Mouse (Mus musculus) embryonic facial prominence, embryonic 14.5 days (tissue): ENCODE measurements around the gene Lce3d. TPM values are rescaled to one million over a fixed set of nuclear protein-coding genes. Genes with fewer than 3 reads are reported as not detected.
A peak's percentile ranks its signal among the peaks of the same experiment; 100 is the strongest.

Source experiments
- ATAC-seq: fragments of 200-750 bp; cut with Nextera tagmentation; 2 replicates; pipeline ENCODE4 v1.8.0; 2017; ENCODE audit warnings: low read depth, moderate number of reproducible peaks, moderate TSS enrichment
- DNase-seq: peaks from one replicate; pipeline ENCODE4 v3.0.0-alpha.2; 2015; ENCODE audit warnings: low spot score
- H3K27ac ChIP-seq: fragments of 300-500 bp; sonication (generic); replicated peaks from 2 replicates; pipeline ENCODE4 v1.5.1; 2014; ENCODE audit warnings: low read depth, mild to moderate bottlenecking, low read length, moderate library complexity
- H3K27me3 ChIP-seq: fragments of 300-500 bp; sonication (generic); replicated peaks from 2 replicates; pipeline ENCODE4 v1.6.1; 2014; ENCODE audit warnings: low read length; ENCODE audit not compliant: control insufficient read depth, insufficient read depth
- H3K36me3 ChIP-seq: fragments of 300-500 bp; sonication (generic); 2 replicates; pipeline ENCODE4 v1.6.1; 2014; ENCODE audit warnings: low read length, mixed read lengths; ENCODE audit not compliant: control insufficient read depth, insufficient read depth
- H3K4me1 ChIP-seq: fragments of 300-500 bp; sonication (generic); 2 replicates; pipeline ENCODE4 v1.6.1; 2014; ENCODE audit warnings: antibody characterized with exemption, low read length; ENCODE audit not compliant: control insufficient read depth, insufficient read depth
- H3K4me2 ChIP-seq: fragments of 300-500 bp; sonication (generic); 2 replicates; pipeline ENCODE4 v1.6.1; 2014; ENCODE audit warnings: low read depth, mild to moderate bottlenecking, low read length, moderate library complexity, mixed read lengths
- H3K4me3 ChIP-seq: fragments of 300-500 bp; sonication (generic); 2 replicates; pipeline ENCODE4 v1.5.1; 2014; ENCODE audit warnings: low read depth, mild to moderate bottlenecking, low read length
- H3K9ac ChIP-seq: fragments of 300-500 bp; sonication (generic); 2 replicates; pipeline ENCODE4 v1.6.1; 2014; ENCODE audit warnings: low read depth, mild to moderate bottlenecking, low read length, moderate library complexity, mixed read lengths
- H3K9me3 ChIP-seq: fragments of 300-500 bp; sonication (generic); 2 replicates; pipeline ENCODE4 v1.6.1; 2016; ENCODE audit warnings: low read length; ENCODE audit not compliant: control insufficient read depth
- WGBS: fragments of 180-500 bp; shearing (Covaris S2); extraction: QIAGEN DNeasy Blood & Tissue Kit; methylation state at CpG from one replicate; pipeline ENCODE4 v1.1.7; 2014; 5-methylcytosine and 5-hydroxymethylcytosine counted together
- polyA plus RNA-seq: library from polyadenylated mRNA; unstranded; fragments of >200 nt; fragmentation: Nextera tagmentation; extraction: Ambion mirVana; gene quantifications from 2 replicates; pipeline ENCODE4 v1.2.1, GENCODE M21; 2014

Lce3d gene
- not detected in 2 replicates for polyA plus RNA-seq

DNA sequence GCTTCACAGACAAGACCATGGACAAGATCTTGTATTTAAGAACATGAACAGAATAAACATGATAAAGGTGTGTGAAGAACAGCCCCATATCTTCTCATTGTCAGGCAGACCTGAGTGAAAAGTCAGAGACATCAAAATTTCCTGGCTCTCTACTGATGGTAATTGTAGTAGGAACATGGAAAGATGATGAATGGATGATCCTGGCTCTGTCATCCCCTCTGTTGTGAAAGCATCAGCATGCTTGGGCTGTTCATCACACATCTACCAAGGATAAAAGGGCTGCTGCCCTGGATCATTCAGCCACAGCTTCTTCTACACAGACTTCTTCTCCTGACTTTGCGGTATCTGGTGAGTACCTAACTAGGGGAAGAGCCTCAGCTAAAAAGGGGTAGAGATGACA, at the start of gene Lce3d:
TSS of gene Lce3d (plus strand) at position 301 of the 400 bp plus-strand sequence.
- no peak within 1 kb of the TSS for H3K9ac ChIP-seq
- ATAC-seq (no peak), DNase-seq (no peak)
- no peaks in the 10 kb centered on the region for H3K36me3 ChIP-seq
- H3K4me2 ChIP-seq = no peak within 1 kb of the TSS
- no peak within 1 kb of the TSS for H3K27ac ChIP-seq
- no peak within 1 kb of the TSS for H3K4me3 ChIP-seq
- H3K27me3 ChIP-seq = no peaks in the 10 kb centered on the region
- WGBS = 87% methylated on average over 1 of the region's 1 CpGs
- H3K4me1 ChIP-seq = no peaks in the 10 kb centered on the region
- no peaks in the 10 kb centered on the region for H3K9me3 ChIP-seq

GRCm38 (mm10) chr3:92907571-92907970, 49.6 kb upstream of the Lce3d start:
- ATAC-seq = no peak
- H3K36me3 ChIP-seq = no peaks in the 10 kb centered on the region
- no peaks in the 10 kb centered on the region for H3K9me3 ChIP-seq
- H3K4me2 ChIP-seq = no peak overlapping the region
- H3K9ac ChIP-seq = no peak overlapping the region
- no peak overlapping the region for H3K4me3 ChIP-seq
- peak; percentile 57 for DNase-seq
- no peaks in the 10 kb centered on the region for H3K4me1 ChIP-seq
- H3K27me3 ChIP-seq = no peaks in the 10 kb centered on the region
- 22% methylated on average over 4 of the region's 4 CpGs for WGBS
- H3K27ac ChIP-seq = no peak overlapping the region

DNA sequence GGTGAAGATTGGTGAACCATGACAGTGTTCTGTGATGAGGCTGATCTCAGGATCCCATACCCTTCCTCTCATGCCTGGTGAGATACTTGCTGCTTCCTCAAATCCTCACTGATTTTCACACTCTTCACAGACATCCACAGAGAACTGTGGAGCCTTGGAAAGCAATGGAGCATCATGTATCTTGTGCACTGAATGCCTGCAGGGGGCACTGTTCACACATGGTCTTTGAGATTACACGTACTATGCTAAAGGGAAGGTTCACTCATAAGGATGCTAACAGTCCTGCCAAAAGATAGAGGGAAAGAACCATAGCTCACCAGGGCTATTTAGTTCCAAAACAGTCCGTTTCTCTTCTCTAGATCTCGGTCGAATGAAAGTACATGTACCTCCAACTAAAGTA, 36.8 kb upstream of the Lce3d start:
- no peak for ATAC-seq
- 58% methylated on average over 4 of the region's 4 CpGs for WGBS

GRCm38 (mm10) chr3:92926130-92926529, 31.1 kb upstream of the Lce3d start, which contains the start of gene Lce3a:
TSS of gene Lce3a (minus strand) at chr3:92926230.
- H3K36me3 ChIP-seq = no peaks in the 10 kb centered on the region
- no peaks in the 10 kb centered on the region for H3K9me3 ChIP-seq
- no peak for DNase-seq
- H3K4me1 ChIP-seq = no peaks in the 10 kb centered on the region
- ATAC-seq = no peak
- H3K4me2 ChIP-seq = no peak within 1 kb of the TSS
- no peak within 1 kb of the TSS for H3K27ac ChIP-seq
- H3K4me3 ChIP-seq = no peak within 1 kb of the TSS
- H3K9ac ChIP-seq = no peak within 1 kb of the TSS
- WGBS = 64% methylated on average over 2 of the region's 2 CpGs
- H3K27me3 ChIP-seq = no peaks in the 10 kb centered on the region

More for the DNA sequence above, 36.8 kb upstream of the Lce3d start:
- Histone ChIP-seq H3K36me3 (no peaks in the 10 kb centered on the region), H3K9ac (no peak overlapping the region), H3K27me3 (no peaks in the 10 kb centered on the region), H3K27ac (no peak overlapping the region), H3K4me3 (no peak overlapping the region), H3K4me1 (no peaks in the 10 kb centered on the region), H3K9me3 (no peaks in the 10 kb centered on the region), H3K4me2 (no peak overlapping the region)
- DNase-seq = peak; percentile 37

- Histone ChIP-seq H3K9me3 (no peaks in the 10 kb centered on the region), H3K4me2 (no peak within 1 kb of the TSS), H3K4me3 (no peak within 1 kb of the TSS), H3K36me3 (no peaks in the 10 kb centered on the region), H3K27ac (no peak within 1 kb of the TSS), H3K4me1 (no peaks in the 10 kb centered on the region), H3K9ac (no peak within 1 kb of the TSS), H3K27me3 (no peaks in the 10 kb centered on the region)
- DNase-seq (no peak), ATAC-seq (no peak)
- WGBS = 47% methylated on average over 2 of the region's 2 CpGs
Observed at GRCm38 (mm10) chr3:92932679-92933078, 24.5 kb upstream of the Lce3d start, which contains the start of gene Lce3b. TSS of gene Lce3b (plus strand) at chr3:92932979.

DNA sequence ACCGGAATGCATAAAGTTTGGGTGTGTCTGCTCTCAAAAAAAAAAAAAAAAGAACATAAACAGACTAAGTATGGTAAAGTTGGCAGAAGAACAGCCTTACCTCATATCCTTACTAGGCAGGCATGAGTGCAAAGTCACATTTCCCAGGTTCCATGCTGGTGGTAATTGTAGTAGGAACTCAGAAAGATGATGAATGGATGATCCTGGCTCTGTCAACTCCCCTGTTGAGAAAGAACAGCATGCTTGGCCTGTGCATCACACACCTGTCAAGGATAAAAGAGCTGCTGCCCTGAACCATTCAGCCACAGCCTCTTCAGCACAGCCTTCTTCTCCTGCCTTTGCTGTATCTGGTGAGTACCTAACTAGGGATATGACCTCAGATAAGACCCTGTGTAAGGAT, 13.0 kb upstream of the Lce3d start, which contains the start of gene Lce3c:
TSS of gene Lce3c (plus strand) at position 301 of the 400 bp plus-strand sequence.
- Histone ChIP-seq H3K4me1 (no peaks in the 10 kb centered on the region), H3K27ac (no peak within 1 kb of the TSS), H3K4me2 (no peak within 1 kb of the TSS), H3K36me3 (no peaks in the 10 kb centered on the region), H3K27me3 (no peaks in the 10 kb centered on the region), H3K9me3 (no peaks in the 10 kb centered on the region), H3K9ac (no peak within 1 kb of the TSS), H3K4me3 (no peak within 1 kb of the TSS)
- ATAC-seq = no peak
- 67% methylated on average over 1 of the region's 1 CpGs for WGBS
- DNase-seq = no peak

DNA sequence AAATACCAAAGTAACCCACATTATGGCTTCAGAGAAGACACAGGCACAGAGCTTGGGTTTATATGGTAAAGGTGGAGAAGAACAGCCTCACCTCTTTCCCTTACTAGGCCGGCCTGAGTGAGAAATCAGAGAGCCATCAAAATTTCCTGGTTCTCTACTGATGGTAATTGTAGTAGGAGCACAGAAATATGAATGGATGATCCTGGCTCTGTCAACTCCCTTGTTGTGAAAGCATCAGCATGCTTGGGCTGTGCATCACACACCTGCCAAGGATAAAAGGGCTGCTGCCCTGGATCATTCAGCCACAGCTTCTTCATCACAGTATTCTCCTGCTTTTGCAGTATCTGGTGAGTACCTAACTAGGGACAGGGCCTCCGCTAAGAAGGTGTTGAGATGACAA, 9.6 kb downstream of the Lce3d start, which contains the start of gene Lce3e:
TSS of gene Lce3e (plus strand) at position 301 of the 400 bp plus-strand sequence.
- no peak within 1 kb of the TSS for H3K9ac ChIP-seq
- no peak within 1 kb of the TSS for H3K4me3 ChIP-seq
- WGBS = 90% methylated on average over 2 of the region's 2 CpGs
- no peaks in the 10 kb centered on the region for H3K27me3 ChIP-seq
- no peaks in the 10 kb centered on the region for H3K4me1 ChIP-seq
- no peaks in the 10 kb centered on the region for H3K36me3 ChIP-seq
- no peak within 1 kb of the TSS for H3K4me2 ChIP-seq
- DNase-seq = no peak
- ATAC-seq = no peak
- H3K27ac ChIP-seq = no peak within 1 kb of the TSS
- H3K9me3 ChIP-seq = no peaks in the 10 kb centered on the region

GRCm38 (mm10) chr3:92978484-92978883, 21.3 kb downstream of the Lce3d start:
- no peaks in the 10 kb centered on the region for H3K27me3 ChIP-seq
- no peak for DNase-seq
- no peak overlapping the region for H3K4me2 ChIP-seq
- no peak overlapping the region for H3K4me3 ChIP-seq
- 62% methylated on average over 2 of the region's 2 CpGs for WGBS
- H3K36me3 ChIP-seq = no peaks in the 10 kb centered on the region
- H3K4me1 ChIP-seq = no peaks in the 10 kb centered on the region
- H3K9ac ChIP-seq = no peak overlapping the region
- no peak for ATAC-seq
- no peak overlapping the region for H3K27ac ChIP-seq
- no peaks in the 10 kb centered on the region for H3K9me3 ChIP-seq

DNA sequence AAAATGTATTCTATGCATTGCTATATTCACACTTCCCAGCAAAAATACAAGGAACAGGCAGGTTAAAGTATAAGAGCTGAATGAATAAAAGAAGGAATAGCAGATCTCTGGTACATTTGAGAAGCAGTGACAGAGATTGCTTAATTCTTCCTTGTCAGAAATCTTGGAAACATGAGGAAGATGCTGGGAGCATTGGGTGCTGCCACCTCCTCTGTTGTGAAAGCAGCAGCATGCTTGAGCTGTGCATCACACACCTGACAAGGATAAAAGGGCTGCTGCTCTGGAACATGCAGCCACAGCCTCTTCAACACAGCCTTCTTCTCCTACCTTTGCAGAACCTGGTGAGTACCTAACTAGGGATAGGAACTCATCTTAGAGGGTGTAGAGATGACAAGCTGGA, 34.7 kb downstream of the Lce3d start, which contains the start of gene Lce3f:
TSS of gene Lce3f (plus strand) at position 301 of the 400 bp plus-strand sequence.
- Histone ChIP-seq H3K4me1 (no peaks in the 10 kb centered on the region), H3K27ac (no peak within 1 kb of the TSS), H3K27me3 (no peaks in the 10 kb centered on the region), H3K9me3 (no peaks in the 10 kb centered on the region), H3K9ac (no peak within 1 kb of the TSS), H3K4me3 (no peak within 1 kb of the TSS), H3K4me2 (no peak within 1 kb of the TSS), H3K36me3 (no peaks in the 10 kb centered on the region)
- ATAC-seq (no peak), DNase-seq (no peak)
